Comparison of ENCODE assay signal across 12 mouse cellular contexts in the genomic region with DNA sequence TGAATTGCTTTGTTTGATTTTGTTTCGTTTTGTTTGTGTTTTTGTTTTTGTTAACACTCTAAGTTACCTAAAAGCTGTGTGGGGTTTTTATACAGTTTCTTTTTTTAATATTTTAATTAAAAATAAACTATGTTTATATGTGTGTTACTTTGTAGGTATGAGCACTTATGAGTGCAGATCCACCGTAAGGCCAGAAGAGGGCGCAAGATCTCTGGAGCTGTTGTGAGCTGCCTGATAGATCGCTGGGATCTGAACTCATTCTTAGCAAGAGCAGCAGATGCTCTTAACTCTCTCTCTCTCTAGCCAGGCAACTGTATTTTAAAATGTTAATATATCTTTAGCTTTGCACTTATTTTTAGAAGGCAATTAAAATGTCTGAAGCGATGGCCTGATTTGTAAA. TPM values are rescaled to one million over a fixed set of nuclear protein-coding genes. Genes with fewer than 3 reads are reported as not detected.
DNase-seq lines count a peak whose midpoint lies in the region; ATAC-seq and TF ChIP-seq lines count a peak whose summit lies in the region.
"Had no signal": no experiment of that assay in that cellular context is flagged by ENCODE, and none has a peak within 500 bp of the region (broad histone marks: within the 10 kb centered on the region; RNA-seq: fewer than 3 reads in every experiment).

No protein-coding gene starts in this region.

- H3K9ac ChIP-seq in intestine, postnatal 0 days (ENCODE audit: low read depth, low read length) = no peak overlapping the region
- H3K9ac ChIP-seq in intestine, embryonic 15.5 days = no peak overlapping the region
- no peak overlapping the region for H3K9ac ChIP-seq in lung, postnatal 0 days (replicated peaks; ENCODE audit: low read depth)
- H3K9ac ChIP-seq in ES-Bruce4 (ENCODE audit: low read depth, poor library complexity, severe bottlenecking) = no peak overlapping the region

- H3K4me1 ChIP-seq in intestine, postnatal 0 days (replicated peaks; ENCODE audit: control insufficient read depth, insufficient read depth, low read length) = peaks cover 10% of the 10 kb centered on the region; the same call in 1 of the 2 replicates
- H3K4me1 ChIP-seq in intestine, embryonic 15.5 days (replicated peaks) = peaks cover 6% of the 10 kb centered on the region; the same call in 1 of the 2 replicates
- H3K4me1 ChIP-seq in lung, postnatal 0 days (ENCODE audit: insufficient read depth, low read depth, low read length) = peaks cover 16% of the 10 kb centered on the region; the same call in 1 of the 2 replicates
- peaks cover 4% of the 10 kb centered on the region for H3K4me1 ChIP-seq in ES-Bruce4 (ENCODE audit: control insufficient read depth, insufficient read depth, low read length)

- H3K9me3 ChIP-seq in intestine, postnatal 0 days (ENCODE audit: control insufficient read depth) = no peaks in the 10 kb centered on the region
- H3K9me3 ChIP-seq in intestine, embryonic 15.5 days = no peaks in the 10 kb centered on the region
- no peaks in the 10 kb centered on the region for H3K9me3 ChIP-seq in lung, postnatal 0 days (ENCODE audit: low read length)
- H3K9me3 ChIP-seq in ES-Bruce4 (replicated peaks; ENCODE audit: control insufficient read depth, insufficient read depth, low read length, poor library complexity, severe bottlenecking) = no peaks in the 10 kb centered on the region; the same call in 1 of the 2 replicates
- H3K9me3 ChIP-seq: heart, embryonic 13.5 days; hindbrain, embryonic 13.5 days; limb, embryonic 10.5 days had no signal

- peak; percentile 55 for TF ChIP-seq CTCF in intestine, postnatal 0 days (IDR thresholded peaks at IDR 0.05; ENCODE audit: low read depth)
- TF ChIP-seq CTCF in lung, postnatal 0 days (IDR thresholded peaks at IDR 0.05) = peak; percentile 42
- TF ChIP-seq CTCF in ES-Bruce4 (IDR thresholded peaks at IDR 0.05; ENCODE audit: low read depth, low read length) = peak; percentile 38

- ATAC-seq in intestine, postnatal 0 days = no peak
- no peak for ATAC-seq in intestine, embryonic 15.5 days
- no peak for ATAC-seq in lung, postnatal 0 days

- TF ChIP-seq EP300 in lung, postnatal 0 days (IDR thresholded peaks at IDR 0.05) = no peak
- TF ChIP-seq EP300 in ES-Bruce4 (IDR thresholded peaks at IDR 0.05; ENCODE audit: insufficient read depth, low read depth, low read length) = no peak

- DNase-seq in lung, postnatal 0 days (ENCODE audit: low spot score) = no peak
- DNase-seq in lung, postnatal 25 days (ENCODE audit: low spot score) = no peak
- DNase-seq in c-Kit-positive CD71-positive TER-119-positive erythroid progenitor cells, embryonic 14.5 days (ENCODE audit: low spot score) = peak; percentile 15
- no peak for DNase-seq in embryo, embryonic 10.5 days (ENCODE audit: low spot score)
- DNase-seq: cerebellum, postnatal 25 days; lung, postnatal 4 days had no signal

- H3K4me3 ChIP-seq in intestine, postnatal 0 days (ENCODE audit: low read depth, low read length) = no peak overlapping the region
- H3K4me3 ChIP-seq in intestine, embryonic 15.5 days (replicated peaks) = no peak overlapping the region
- H3K4me3 ChIP-seq in lung, postnatal 0 days (ENCODE audit: low read depth, low read length) = no peak overlapping the region
- no peak overlapping the region for H3K4me3 ChIP-seq in ES-Bruce4 (ENCODE audit: low read depth, low read length)

- WGBS in intestine, postnatal 0 days = 93% methylated on average over 5 of the region's 5 CpGs
- 90% methylated on average over 5 of the region's 5 CpGs for WGBS in intestine, embryonic 15.5 days
- WGBS in lung, postnatal 0 days = 94% methylated on average over 5 of the region's 5 CpGs

- no peak for TF ChIP-seq POLR2A in ES-Bruce4 (IDR thresholded peaks at IDR 0.05; ENCODE audit: insufficient read depth, low read length)

- H3K27ac ChIP-seq in intestine, postnatal 0 days (ENCODE audit: low read depth, low read length) = no peak overlapping the region
- no peak overlapping the region for H3K27ac ChIP-seq in intestine, embryonic 15.5 days
- H3K27ac ChIP-seq in lung, postnatal 0 days (ENCODE audit: low read length) = no peak overlapping the region
- no peak overlapping the region for H3K27ac ChIP-seq in ES-Bruce4 (ENCODE audit: insufficient read depth, low read length)
- H3K27ac ChIP-seq: heart, embryonic 13.5 days; hindbrain, embryonic 13.5 days; limb, embryonic 10.5 days had no signal

- no peak overlapping the region for H3K4me2 ChIP-seq in intestine, postnatal 0 days (replicated peaks; ENCODE audit: low read depth)
- no peak overlapping the region for H3K4me2 ChIP-seq in intestine, embryonic 15.5 days (replicated peaks)
- H3K4me2 ChIP-seq in lung, postnatal 0 days (replicated peaks; ENCODE audit: low read depth, low read length) = no peak overlapping the region

- no peaks in the 10 kb centered on the region for H3K36me3 ChIP-seq in intestine, postnatal 0 days (ENCODE audit: control insufficient read depth, insufficient read depth)
- no peaks in the 10 kb centered on the region for H3K36me3 ChIP-seq in intestine, embryonic 15.5 days
- H3K36me3 ChIP-seq in lung, postnatal 0 days (ENCODE audit: insufficient read depth, low read length) = no peaks in the 10 kb centered on the region
- H3K36me3 ChIP-seq in ES-Bruce4 (ENCODE audit: control insufficient read depth, insufficient read depth, low read length, poor library complexity, severe bottlenecking) = no peaks in the 10 kb centered on the region
- H3K36me3 ChIP-seq: heart, embryonic 13.5 days; hindbrain, embryonic 13.5 days; limb, embryonic 10.5 days had no signal

- H3K27me3 ChIP-seq in intestine, postnatal 0 days (replicated peaks; ENCODE audit: control insufficient read depth, insufficient read depth, low read length) = no peaks in the 10 kb centered on the region
- no peaks in the 10 kb centered on the region for H3K27me3 ChIP-seq in intestine, embryonic 15.5 days (replicated peaks)
- no peaks in the 10 kb centered on the region for H3K27me3 ChIP-seq in lung, postnatal 0 days (replicated peaks; ENCODE audit: insufficient read depth, low read length)
- no peaks in the 10 kb centered on the region for H3K27me3 ChIP-seq in ES-Bruce4 (ENCODE audit: control insufficient read depth, insufficient read depth, low read length, poor library complexity, severe bottlenecking)

RNA-seq across cellular contexts. Expression of a gene that starts 32.6 kb away (rescaled TPM):
- 3.1 TPM in 2 replicates for polyA plus RNA-seq in intestine, postnatal 0 days (2015; fragmentation: Nextera tagmentation; extraction: Ambion mirVana)
- polyA plus RNA-seq in intestine, embryonic 15.5 days (2015; fragmentation: Nextera tagmentation; extraction: Ambion mirVana) = 0.77 and 1.1 TPM in 2 replicates
- polyA plus RNA-seq in lung, postnatal 0 days (2015; fragmentation: Nextera tagmentation; extraction: Ambion mirVana) = 8.1 and 10.5 TPM in 2 replicates
- polyA plus RNA-seq in ES-Bruce4 (2011; ENCODE audit: insufficient read depth, insufficient read length, low read depth, missing spikeins) = not detected in 2 replicates
- polyA plus RNA-seq: limb, embryonic 10.5 days had no signal
